Mouse (Mus musculus): ENCODE results near the gene Defb25. TPM values are rescaled to one million over a fixed set of nuclear protein-coding genes. Genes with fewer than 3 reads are reported as not detected.
A peak's percentile ranks its signal among the peaks of the same experiment; 100 is the strongest.

Defb25 gene
- polyA plus RNA-seq, 1 experiment from 2014 or later = 0.67 TPM

DNA sequence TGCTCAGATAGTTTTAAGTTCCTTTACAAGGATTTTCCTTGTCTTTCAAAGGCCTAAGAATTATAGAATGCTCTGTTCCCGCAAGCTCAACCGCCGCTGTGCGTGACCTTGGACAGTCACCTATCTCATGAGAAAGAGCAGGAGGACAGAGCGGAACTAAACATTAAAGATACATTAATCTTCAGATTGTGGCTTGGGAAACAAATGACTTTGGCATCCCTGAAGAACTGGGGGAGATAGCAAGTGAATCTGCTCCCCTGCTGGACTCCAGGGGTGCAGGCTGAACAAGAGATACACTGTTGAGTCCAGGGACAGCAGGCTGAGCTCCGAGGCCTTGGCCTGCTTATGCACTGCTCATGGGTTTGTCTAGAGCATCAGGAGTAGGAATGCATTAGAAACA is 22.8 kb downstream of the Defb25 start:
- Histone ChIP-seq H3K4me3 (replicated peaks) (no peak overlapping the region), H3K27me3 (replicated peaks) (no peaks in the 10 kb centered on the region), H3K4me1 (replicated peaks) (no peaks in the 10 kb centered on the region), H3K27ac (no peak overlapping the region), H3K4me2 (replicated peaks) (no peak overlapping the region), H3K9ac (no peak overlapping the region), H3K9me3 (no peaks in the 10 kb centered on the region), H3K36me3 (no peaks in the 10 kb centered on the region)
- WGBS = 60% methylated on average over 6 of the region's 6 CpGs
- ATAC-seq = no peak

DNA sequence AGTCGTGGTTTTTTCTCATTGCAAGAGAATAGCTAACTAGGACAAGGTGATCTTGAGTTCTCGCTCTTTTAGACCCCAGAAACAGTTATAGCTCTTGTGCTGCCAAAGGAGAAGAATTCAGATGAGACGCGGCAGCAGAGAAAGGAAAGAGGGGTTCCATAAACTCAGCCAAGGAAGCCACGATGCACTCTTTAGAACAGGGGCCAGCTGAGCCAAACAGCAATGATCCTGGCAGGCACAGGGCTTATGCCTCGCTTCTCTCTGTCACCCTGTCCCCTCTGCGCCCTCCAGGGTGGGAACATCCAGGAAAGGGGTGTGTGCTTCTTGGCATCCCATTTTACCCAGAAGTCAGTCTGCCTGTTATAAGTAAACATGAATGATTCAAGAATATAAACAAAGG is 23.6 kb downstream of the Defb25 start, which contains the start of gene Defb45:
Gene Defb45, minus strand, starts transcription at position 101 of the 400 bp plus-strand sequence.
- no peak within 1 kb of the TSS for H3K9ac ChIP-seq
- no peak within 1 kb of the TSS for H3K27ac ChIP-seq
- H3K4me2 ChIP-seq (replicated peaks) = no peak within 1 kb of the TSS
- WGBS = 63% methylated on average over 7 of the region's 7 CpGs
- H3K9me3 ChIP-seq = no peaks in the 10 kb centered on the region
- ATAC-seq = no peak
- no peaks in the 10 kb centered on the region for H3K27me3 ChIP-seq (replicated peaks)
- H3K4me1 ChIP-seq (replicated peaks) = no peaks in the 10 kb centered on the region
- no peak within 1 kb of the TSS for H3K4me3 ChIP-seq (replicated peaks)
- H3K36me3 ChIP-seq = no peaks in the 10 kb centered on the region

DNA sequence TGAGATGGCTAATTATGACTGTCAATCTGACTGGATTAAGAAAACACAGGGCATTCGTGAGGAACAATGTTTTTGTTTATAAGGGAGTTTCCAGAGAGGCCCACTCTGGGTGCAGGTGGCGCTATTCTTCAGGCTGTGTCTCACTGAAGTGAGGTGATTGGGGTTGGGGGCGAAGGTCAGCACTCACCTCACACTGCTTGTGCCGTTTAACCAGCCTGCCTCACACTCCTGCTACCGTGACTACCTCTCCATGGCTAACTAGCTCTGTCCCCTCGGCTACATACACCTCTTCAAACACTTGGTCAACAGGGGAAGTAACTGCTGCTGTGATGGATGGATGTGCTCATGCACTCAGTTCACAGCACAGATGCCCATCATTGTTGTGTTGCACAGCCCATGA is 33.8 kb downstream of the Defb25 start:
- Histone ChIP-seq H3K36me3 (no peaks in the 10 kb centered on the region), H3K9me3 (no peaks in the 10 kb centered on the region), H3K27me3 (replicated peaks) (no peaks in the 10 kb centered on the region), H3K4me2 (replicated peaks) (no peak overlapping the region), H3K4me1 (replicated peaks) (no peaks in the 10 kb centered on the region), H3K27ac (no peak overlapping the region), H3K4me3 (replicated peaks) (no peak overlapping the region), H3K9ac (no peak overlapping the region)
- WGBS = 35% methylated on average over 6 of the region's 6 CpGs
- peak; percentile 74 for ATAC-seq

DNA sequence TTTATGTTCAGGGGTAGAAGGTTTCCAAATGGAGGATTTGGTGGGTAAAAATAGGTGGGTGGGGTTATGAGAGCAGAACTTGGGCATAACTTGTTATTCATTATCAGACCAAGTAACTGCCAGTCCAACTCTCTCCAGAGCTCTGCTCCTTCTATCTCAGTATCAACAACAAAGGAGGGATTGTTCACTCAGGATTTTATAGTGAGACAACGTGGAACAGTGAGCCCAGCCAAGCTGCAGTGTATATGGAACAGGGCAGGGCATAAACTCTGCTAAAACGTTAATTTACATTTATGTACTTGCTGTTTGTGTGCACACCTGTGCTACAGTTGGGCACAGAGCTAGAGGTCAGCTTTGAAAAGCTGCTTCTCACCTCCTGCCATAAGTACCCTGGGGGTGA is 34.4 kb downstream of the Defb25 start:
- no peaks in the 10 kb centered on the region for H3K4me1 ChIP-seq (replicated peaks)
- H3K27ac ChIP-seq = no peak overlapping the region
- 28% methylated on average over 2 of the region's 2 CpGs for WGBS
- H3K9me3 ChIP-seq = no peaks in the 10 kb centered on the region
- H3K9ac ChIP-seq = no peak overlapping the region
- ATAC-seq = peak; percentile 74
- no peak overlapping the region for H3K4me3 ChIP-seq (replicated peaks)
- H3K4me2 ChIP-seq (replicated peaks) = no peak overlapping the region
- no peaks in the 10 kb centered on the region for H3K36me3 ChIP-seq
- no peaks in the 10 kb centered on the region for H3K27me3 ChIP-seq (replicated peaks)

GRCm38 (mm10) chr2:152586926-152587560 is 35.8 kb downstream of the Defb25 start:
- no peaks in the 10 kb centered on the region for H3K9me3 ChIP-seq
- no peaks in the 10 kb centered on the region for H3K36me3 ChIP-seq
- H3K9ac ChIP-seq = no peak overlapping the region
- no peaks in the 10 kb centered on the region for H3K27me3 ChIP-seq (replicated peaks)
- no peak overlapping the region for H3K4me3 ChIP-seq (replicated peaks)
- no peak overlapping the region for H3K27ac ChIP-seq
- no peaks in the 10 kb centered on the region for H3K4me1 ChIP-seq (replicated peaks)
- 79% methylated on average over 4 of the region's 4 CpGs for WGBS
- no peak for ATAC-seq
- H3K4me2 ChIP-seq (replicated peaks) = no peak overlapping the region

GRCm38 (mm10) chr2:152580612-152581011 is 42.2 kb downstream of the Defb25 start:
- Histone ChIP-seq H3K36me3 (no peaks in the 10 kb centered on the region), H3K27ac (no peak overlapping the region), H3K4me2 (replicated peaks) (no peak overlapping the region), H3K4me3 (replicated peaks) (no peak overlapping the region), H3K27me3 (replicated peaks) (no peaks in the 10 kb centered on the region), H3K4me1 (replicated peaks) (no peaks in the 10 kb centered on the region), H3K9ac (no peak overlapping the region), H3K9me3 (no peaks in the 10 kb centered on the region)
- WGBS = 85% methylated on average over 11 of the region's 11 CpGs
- no peak; the same call in 1 of the 2 replicates for ATAC-seq

GRCm38 (mm10) chr2:152580107-152580506 is 42.7 kb downstream of the Defb25 start, which contains the start of gene Defb19:
Gene Defb19 (minus strand): TSS chr2:152580312.
- H3K4me2 ChIP-seq (replicated peaks) = no peak within 1 kb of the TSS
- no peaks in the 10 kb centered on the region for H3K27me3 ChIP-seq (replicated peaks)
- ATAC-seq = no peak
- H3K9ac ChIP-seq = no peak within 1 kb of the TSS
- 64% methylated on average over 7 of the region's 7 CpGs for WGBS
- no peak within 1 kb of the TSS for H3K27ac ChIP-seq
- no peak within 1 kb of the TSS for H3K4me3 ChIP-seq (replicated peaks)
- H3K9me3 ChIP-seq = no peaks in the 10 kb centered on the region
- no peaks in the 10 kb centered on the region for H3K4me1 ChIP-seq (replicated peaks)
- no peaks in the 10 kb centered on the region for H3K36me3 ChIP-seq

- no peak for ATAC-seq
- H3K9me3 ChIP-seq = no peaks in the 10 kb centered on the region
- no peak overlapping the region for H3K4me3 ChIP-seq (replicated peaks)
- no peaks in the 10 kb centered on the region for H3K27me3 ChIP-seq (replicated peaks)
- no peak overlapping the region for H3K27ac ChIP-seq
- H3K36me3 ChIP-seq = no peaks in the 10 kb centered on the region
- H3K9ac ChIP-seq = no peak overlapping the region
- no peaks in the 10 kb centered on the region for H3K4me1 ChIP-seq (replicated peaks)
- H3K4me2 ChIP-seq (replicated peaks) = no peak overlapping the region
- 90% methylated on average over 8 of the region's 8 CpGs for WGBS
Observed at GRCm38 (mm10) chr2:152573484-152573883, 49.4 kb downstream of the Defb25 start.

Other genes starting within 250 kb of the Defb25 start
- 1.8 and 2.1 TPM in 2 replicates for gene Nrsn2, start 246.4 kb downstream of the Defb25 start, polyA plus RNA-seq (2015; fragmentation: Nextera tagmentation; extraction: Ambion mirVana)
- gene Sox12, start 225.0 kb downstream of the Defb25 start, polyA plus RNA-seq (2015; fragmentation: Nextera tagmentation; extraction: Ambion mirVana) = 5.4 and 5.9 TPM in 2 replicates
- 34.4 and 40.8 TPM in 2 replicates for gene Zcchc3, start 208.0 kb downstream of the Defb25 start, polyA plus RNA-seq (2015; fragmentation: Nextera tagmentation; extraction: Ambion mirVana)
- gene 6820408C15Rik, start 207.5 kb downstream of the Defb25 start, polyA plus RNA-seq (2015; fragmentation: Nextera tagmentation; extraction: Ambion mirVana) = 0.42 and 0.49 TPM in 2 replicates
- not detected in 2 replicates for gene Defb23, start 158.4 kb downstream of the Defb25 start, polyA plus RNA-seq (2015; fragmentation: Nextera tagmentation; extraction: Ambion mirVana)
- not detected in 2 replicates for gene Defb20, start 146.0 kb downstream of the Defb25 start, polyA plus RNA-seq (2015; fragmentation: Nextera tagmentation; extraction: Ambion mirVana)
- not detected in 2 replicates for gene Defb22, start 132.9 kb downstream of the Defb25 start, polyA plus RNA-seq (2015; fragmentation: Nextera tagmentation; extraction: Ambion mirVana)
- not detected in 2 replicates for gene Defb26, start 111.4 kb downstream of the Defb25 start, polyA plus RNA-seq (2015; fragmentation: Nextera tagmentation; extraction: Ambion mirVana)
- not detected in 2 replicates for gene Defb28, start 104.8 kb downstream of the Defb25 start, polyA plus RNA-seq (2015; fragmentation: Nextera tagmentation; extraction: Ambion mirVana)
- not detected in 2 replicates for gene Defb29, start 83.0 kb downstream of the Defb25 start, polyA plus RNA-seq (2015; fragmentation: Nextera tagmentation; extraction: Ambion mirVana)
- gene Gm17416, start 53.7 kb downstream of the Defb25 start, polyA plus RNA-seq (2015; fragmentation: Nextera tagmentation; extraction: Ambion mirVana) = not detected in 2 replicates
- gene Defb21, start 50.3 kb downstream of the Defb25 start, polyA plus RNA-seq (2015; fragmentation: Nextera tagmentation; extraction: Ambion mirVana) = not detected in 2 replicates
- gene Defb19, start 42.7 kb downstream of the Defb25 start, polyA plus RNA-seq (2015; fragmentation: Nextera tagmentation; extraction: Ambion mirVana) = not detected in 2 replicates
- not detected in 2 replicates for gene Defb45, start 23.7 kb downstream of the Defb25 start, polyA plus RNA-seq (2015; fragmentation: Nextera tagmentation; extraction: Ambion mirVana)
- not detected in 2 replicates for gene Defb36, start 18.7 kb downstream of the Defb25 start, polyA plus RNA-seq (2015; fragmentation: Nextera tagmentation; extraction: Ambion mirVana)
- gene Rem1, start 3.9 kb upstream of the Defb25 start, polyA plus RNA-seq (2015; fragmentation: Nextera tagmentation; extraction: Ambion mirVana) = 10.0 and 10.3 TPM in 2 replicates
- gene H13, start 46.4 kb upstream of the Defb25 start, polyA plus RNA-seq (2015; fragmentation: Nextera tagmentation; extraction: Ambion mirVana) = 115 and 120 TPM in 2 replicates
- gene Mcts2, start 64.0 kb upstream of the Defb25 start, polyA plus RNA-seq (2015; fragmentation: Nextera tagmentation; extraction: Ambion mirVana) = 26.3 and 26.8 TPM in 2 replicates
- gene Id1, start 113.2 kb upstream of the Defb25 start, polyA plus RNA-seq (2015; fragmentation: Nextera tagmentation; extraction: Ambion mirVana) = 102 and 116 TPM in 2 replicates
- gene Cox4i2, start 131.1 kb upstream of the Defb25 start, polyA plus RNA-seq (2015; fragmentation: Nextera tagmentation; extraction: Ambion mirVana) = 12.2 and 14.2 TPM in 2 replicates
- gene Bcl2l1, start 208.7 kb upstream of the Defb25 start, polyA plus RNA-seq (2015; fragmentation: Nextera tagmentation; extraction: Ambion mirVana) = 61.9 and 64.0 TPM in 2 replicates
- 60.1 and 67.6 TPM in 2 replicates for gene Tpx2, start 224.9 kb upstream of the Defb25 start, polyA plus RNA-seq (2015; fragmentation: Nextera tagmentation; extraction: Ambion mirVana)

Measured in intestine, embryonic 15.5 days (tissue).